Mouse (Mus musculus) stomach, embryonic 15.5 days (tissue): Measurements from ENCODE around the gene C130074G19Rik. TPM values are rescaled to one million over a fixed set of nuclear protein-coding genes. Genes with fewer than 3 reads are reported as not detected.

Experiments used
- ATAC-seq: fragments of 200-750 bp; cut with Nextera tagmentation; 2 replicates; pipeline ENCODE4 v1.8.0; 2017; ENCODE audit warnings: low read depth, moderate number of reproducible peaks, moderate TSS enrichment; ENCODE audit not compliant: insufficient read depth, low FRiP score
- H3K27ac ChIP-seq: fragments of 300-500 bp; sonication (generic); 2 replicates; pipeline ENCODE4 v1.5.1; 2015; ENCODE audit warnings: mild to moderate bottlenecking, inconsistent platforms
- H3K27me3 ChIP-seq: fragments of 300-500 bp; sonication (generic); replicated peaks from 2 replicates; pipeline ENCODE4 v1.6.1; 2015; ENCODE audit warnings: inconsistent platforms
- H3K36me3 ChIP-seq: fragments of 300-500 bp; sonication (generic); 2 replicates; pipeline ENCODE4 v1.6.1; 2015; ENCODE audit warnings: inconsistent platforms
- H3K4me1 ChIP-seq: fragments of 300-500 bp; sonication (generic); 2 replicates; pipeline ENCODE4 v1.6.1; 2015; ENCODE audit warnings: inconsistent platforms
- H3K4me2 ChIP-seq: fragments of 300-500 bp; sonication (generic); 2 replicates; pipeline ENCODE4 v1.6.1; 2015; ENCODE audit warnings: mild to moderate bottlenecking, inconsistent platforms
- H3K4me3 ChIP-seq: fragments of 300-500 bp; sonication (generic); replicated peaks from 2 replicates; pipeline ENCODE4 v1.5.1; 2015; ENCODE audit warnings: inconsistent platforms
- H3K9ac ChIP-seq: fragments of 300-500 bp; sonication (generic); 2 replicates; pipeline ENCODE4 v1.6.1; 2015; ENCODE audit warnings: inconsistent platforms
- H3K9me3 ChIP-seq: fragments of 300-500 bp; sonication (generic); 2 replicates; pipeline ENCODE4 v1.6.1; 2016; ENCODE audit warnings: inconsistent platforms
- WGBS: fragments of 180-500 bp; shearing (Covaris S2); methylation state at CpG from one replicate; pipeline ENCODE4 v1.1.7; 2015; 5-methylcytosine and 5-hydroxymethylcytosine counted together
- polyA plus RNA-seq: library from polyadenylated mRNA; unstranded; fragments of >200 nt; fragmentation: Nextera tagmentation; extraction: Ambion mirVana; gene quantifications from 2 replicates; pipeline ENCODE4 v1.2.1, GENCODE M21; 2015

C130074G19Rik gene
- polyA plus RNA-seq, 1 experiment from 2014 or later, result 2.5 TPM

DNA sequence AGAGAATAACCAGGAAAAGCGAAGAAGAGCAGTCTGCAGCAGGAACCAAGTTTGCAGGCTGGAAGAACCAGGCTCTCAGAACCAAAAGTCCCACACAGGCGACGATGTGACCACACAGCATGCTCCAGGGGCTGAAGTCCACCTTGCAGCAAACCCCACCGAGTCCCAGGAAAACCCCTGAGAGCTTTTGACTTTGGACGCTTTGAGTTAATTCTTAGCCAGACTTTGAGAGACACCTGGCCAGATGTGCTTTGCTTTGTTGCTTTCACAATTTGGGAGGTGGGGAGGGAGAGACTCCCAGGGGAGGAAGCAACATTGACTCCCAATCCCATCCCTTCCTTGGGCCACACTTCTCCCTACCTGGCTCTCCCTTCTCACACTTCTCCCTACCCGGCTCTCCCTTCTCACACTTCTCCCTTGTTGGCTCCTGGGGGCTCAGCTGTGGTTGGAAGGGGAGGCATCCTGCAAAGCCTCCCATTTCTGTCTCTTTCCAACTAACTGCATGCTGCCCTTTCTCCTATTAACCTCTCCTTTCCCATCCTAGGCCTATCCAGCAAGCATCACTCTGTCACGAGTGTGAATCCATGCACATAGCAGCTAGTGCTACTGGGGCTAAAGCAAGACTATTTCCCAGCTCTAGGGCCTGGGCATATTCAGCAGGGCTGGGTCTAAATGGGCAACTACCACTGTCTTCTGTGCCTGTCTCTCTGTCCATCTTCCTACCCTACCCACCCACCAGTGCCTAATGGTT lies 10.8 kb downstream of the C130074G19Rik start:
- H3K36me3 ChIP-seq, result no peaks in the 10 kb centered on the region
- WGBS, result 70% methylated on average over 7 of the region's 7 CpGs
- H3K9me3 ChIP-seq, result no peaks in the 10 kb centered on the region
- H3K27me3 ChIP-seq, result no peaks in the 10 kb centered on the region
- peaks cover 19% of the 10 kb centered on the region for H3K4me1 ChIP-seq
- peak; percentile 17; the same call in 1 of the 2 replicates for ATAC-seq
- H3K9ac ChIP-seq, result no peak overlapping the region
- peak overlapping the region; percentile 44; the same call in 1 of the 2 replicates for H3K27ac ChIP-seq
- no peak overlapping the region for H3K4me2 ChIP-seq
- no peak overlapping the region for H3K4me3 ChIP-seq

DNA sequence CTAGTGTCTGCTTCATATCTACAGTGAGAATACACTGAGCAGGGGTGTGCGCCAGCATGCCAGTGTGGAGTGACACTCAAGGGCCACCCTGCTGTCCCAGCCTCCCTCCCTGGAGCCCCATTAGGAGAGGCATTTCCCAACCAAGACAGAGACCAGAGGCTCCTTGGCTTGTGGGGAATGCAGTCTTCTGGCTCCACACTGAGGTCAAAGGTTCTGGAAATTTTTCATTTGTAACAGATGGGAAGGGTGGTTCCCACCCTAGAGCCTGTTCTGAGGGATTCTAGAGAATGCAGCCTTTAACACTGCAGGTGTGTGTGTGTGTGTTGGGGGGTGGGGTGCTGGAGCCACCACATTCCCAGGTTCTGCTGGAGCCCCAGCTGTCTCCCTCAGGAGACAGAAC lies 11.5 kb downstream of the C130074G19Rik start:
- 66% methylated on average over 1 of the region's 1 CpGs for WGBS
- peak overlapping the region; percentile 44; the same call in 1 of the 2 replicates for H3K27ac ChIP-seq
- peak; percentile 70 for ATAC-seq

DNA sequence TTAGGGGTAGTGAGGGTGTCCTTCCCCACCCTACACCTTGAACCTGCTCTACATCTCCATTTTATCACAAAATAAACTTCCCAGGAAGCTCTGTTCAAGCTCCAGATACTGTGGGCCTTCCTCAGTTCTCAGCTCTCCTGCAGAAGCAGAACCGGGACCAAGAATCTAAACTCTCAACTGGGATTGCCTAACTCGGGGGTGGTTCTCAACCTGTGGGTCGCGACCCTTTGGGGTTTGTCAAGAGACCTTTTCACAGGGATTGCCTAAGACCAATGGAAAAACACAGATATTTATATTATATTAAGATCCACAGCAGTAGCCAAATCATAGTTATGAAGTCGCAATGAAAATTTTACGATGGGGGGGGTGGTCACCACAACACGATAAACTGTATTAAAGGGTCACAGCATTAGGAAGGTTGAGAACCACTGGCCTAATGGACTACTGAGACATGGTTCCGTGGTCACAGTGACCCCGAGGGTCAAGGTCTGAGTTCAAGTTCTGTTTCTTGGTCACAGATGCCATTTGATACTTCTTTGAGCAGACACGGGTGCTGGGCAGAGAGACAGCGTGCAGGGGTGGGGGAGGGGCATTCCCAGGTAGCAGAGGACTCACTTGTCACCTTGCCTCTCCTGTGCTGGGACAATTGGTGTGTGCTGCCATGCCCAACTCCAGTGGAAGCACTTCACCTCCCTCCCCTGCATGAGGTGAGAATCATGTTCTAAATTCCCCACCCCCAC lies 12.2 kb downstream of the C130074G19Rik start:
- Histone ChIP-seq H3K4me2 (no peak overlapping the region), H3K9ac (no peak overlapping the region), H3K4me1 (peaks cover 19% of the 10 kb centered on the region), H3K9me3 (no peaks in the 10 kb centered on the region), H3K36me3 (no peaks in the 10 kb centered on the region), H3K27me3 (no peaks in the 10 kb centered on the region), H3K27ac (no peak overlapping the region), H3K4me3 (no peak overlapping the region)
- WGBS, result 73% methylated on average over 11 of the region's 11 CpGs
- ATAC-seq, result no peak

More for the DNA sequence above, 11.5 kb downstream of the C130074G19Rik start:
- Histone ChIP-seq H3K4me2 (no peak overlapping the region), H3K9me3 (no peaks in the 10 kb centered on the region), H3K4me1 (peaks cover 19% of the 10 kb centered on the region), H3K9ac (no peak overlapping the region), H3K36me3 (no peaks in the 10 kb centered on the region), H3K27me3 (no peaks in the 10 kb centered on the region), H3K4me3 (no peak overlapping the region)

DNA sequence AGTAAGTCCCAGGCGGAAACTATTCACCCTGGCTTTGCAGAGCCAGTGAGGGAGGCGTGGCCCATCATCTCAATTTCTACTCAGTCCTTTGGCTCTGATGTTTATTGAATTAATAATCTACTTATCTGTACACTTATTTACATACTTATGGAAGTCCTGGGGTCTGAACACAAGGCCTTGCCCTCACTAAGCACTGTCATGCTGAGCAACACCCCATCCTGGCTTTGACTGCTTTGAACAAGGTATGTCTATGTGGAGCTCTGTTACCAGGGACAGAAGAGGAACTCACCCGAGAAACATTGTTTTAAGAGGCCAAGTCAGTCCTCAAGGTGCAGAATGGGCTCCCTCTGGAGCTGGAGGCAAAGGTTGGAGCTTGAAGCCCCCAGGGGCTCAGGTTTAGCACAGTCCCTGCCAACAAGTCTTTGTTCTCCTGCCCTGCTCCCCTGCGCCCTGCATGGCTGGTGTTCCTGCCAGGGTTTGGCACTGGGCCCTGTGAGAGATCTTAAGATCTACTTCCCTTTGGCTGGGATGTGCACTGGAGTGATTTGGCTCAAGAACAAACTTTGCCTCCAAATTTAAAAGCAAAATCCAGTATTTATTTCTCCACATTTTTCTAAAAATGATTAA lies 13.0 kb downstream of the C130074G19Rik start:
- no peak for ATAC-seq
- no peaks in the 10 kb centered on the region for H3K9me3 ChIP-seq
- WGBS, result 69% methylated on average over 4 of the region's 4 CpGs
- H3K4me1 ChIP-seq, result peaks cover 19% of the 10 kb centered on the region
- 0 out of 2 replicates have a peak overlapping the region, but pooled peaks have one; percentile 5 for H3K27ac ChIP-seq
- no peak overlapping the region for H3K4me2 ChIP-seq
- H3K9ac ChIP-seq, result no peak overlapping the region
- H3K27me3 ChIP-seq, result no peaks in the 10 kb centered on the region
- no peak overlapping the region for H3K4me3 ChIP-seq
- H3K36me3 ChIP-seq, result no peaks in the 10 kb centered on the region

DNA sequence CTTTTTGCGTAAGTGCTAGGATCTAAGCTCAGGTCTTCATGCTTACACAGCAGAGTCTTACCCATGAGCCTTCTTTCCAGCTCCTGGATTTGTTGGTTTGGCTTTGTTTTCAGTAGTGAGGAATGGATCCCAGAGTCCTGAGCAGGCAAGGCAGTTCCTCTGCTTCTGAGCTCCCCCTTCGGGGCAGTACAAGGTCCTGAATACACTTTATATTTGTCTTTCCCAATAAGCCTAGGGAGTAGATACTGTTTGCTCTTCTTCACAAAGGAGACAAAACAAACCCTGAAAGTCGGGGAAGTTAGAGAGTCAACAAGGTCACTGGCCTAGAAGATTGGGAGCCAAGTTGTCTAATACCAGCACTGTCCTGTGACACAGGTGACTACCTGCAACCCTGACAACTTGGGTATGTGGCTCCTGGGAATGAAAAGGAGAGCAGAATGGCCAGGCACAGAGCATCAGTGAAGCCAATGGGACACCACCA lies 15.3 kb downstream of the C130074G19Rik start:
- no peak overlapping the region for H3K4me3 ChIP-seq
- no peak overlapping the region for H3K4me2 ChIP-seq

DNA sequence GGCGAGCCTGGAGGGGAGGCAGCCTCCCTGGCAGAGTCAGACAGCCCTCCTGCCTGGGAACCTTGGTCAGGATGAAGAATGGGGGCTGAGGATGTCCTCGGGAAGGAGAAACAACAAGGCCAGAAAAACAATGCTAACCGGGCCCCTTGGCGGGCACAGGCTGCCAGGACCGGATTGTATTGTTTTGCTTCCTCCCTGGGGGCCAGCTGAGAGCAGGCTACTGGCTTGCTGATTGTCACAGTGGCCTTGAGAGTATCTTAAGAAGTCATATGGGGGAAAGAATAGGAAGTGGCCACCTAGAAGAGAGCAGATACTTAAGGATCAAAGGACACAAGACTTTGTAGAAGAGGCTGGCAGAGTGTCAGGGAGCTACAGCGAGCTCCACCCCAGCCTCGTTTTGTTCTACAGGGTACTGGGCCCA lies 18.6 kb downstream of the C130074G19Rik start:
- ATAC-seq, result no peak
- Histone ChIP-seq H3K27me3 (no peaks in the 10 kb centered on the region), H3K4me3 (no peak overlapping the region), H3K9ac (no peak overlapping the region), H3K27ac (peak overlapping the region; percentile 26; the same call in 1 of the 2 replicates), H3K4me2 (no peak overlapping the region), H3K9me3 (no peaks in the 10 kb centered on the region), H3K4me1 (no peaks in the 10 kb centered on the region), H3K36me3 (no peaks in the 10 kb centered on the region)
- 46% methylated on average over 7 of the region's 7 CpGs for WGBS

More for the DNA sequence above, 15.3 kb downstream of the C130074G19Rik start:
- H3K4me1 ChIP-seq, result peaks cover 19% of the 10 kb centered on the region
- no peak for ATAC-seq
- H3K9me3 ChIP-seq, result no peaks in the 10 kb centered on the region
- no peak overlapping the region for H3K27ac ChIP-seq
- no peaks in the 10 kb centered on the region for H3K27me3 ChIP-seq
- H3K9ac ChIP-seq, result no peak overlapping the region
- H3K36me3 ChIP-seq, result no peaks in the 10 kb centered on the region
- 66% methylated on average over 3 of the region's 3 CpGs for WGBS

DNA sequence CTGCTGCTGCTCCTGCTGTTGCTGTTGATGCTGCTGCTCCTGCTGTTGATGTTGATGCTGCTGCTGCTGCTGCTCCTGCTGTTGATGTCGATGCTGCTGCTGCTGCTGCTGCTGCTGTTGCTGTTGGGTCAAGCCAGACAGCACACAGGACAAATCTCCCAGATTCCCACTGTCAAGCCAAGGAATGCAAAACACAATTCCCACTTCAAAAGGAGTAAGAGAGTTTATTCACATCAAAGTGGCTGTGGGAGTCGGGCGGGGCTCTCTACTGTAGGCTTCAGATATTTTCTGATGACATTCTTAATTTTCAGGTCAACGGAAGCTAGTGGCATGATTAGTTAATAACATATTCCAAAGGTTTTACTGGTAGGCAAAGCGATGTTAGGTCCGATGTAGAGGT lies 20.4 kb downstream of the C130074G19Rik start:
- Histone ChIP-seq H3K9ac (no peak overlapping the region), H3K36me3 (no peaks in the 10 kb centered on the region), H3K4me2 (no peak overlapping the region), H3K4me3 (no peak overlapping the region), H3K4me1 (no peaks in the 10 kb centered on the region), H3K9me3 (no peaks in the 10 kb centered on the region), H3K27me3 (no peaks in the 10 kb centered on the region), H3K27ac (no peak overlapping the region)
- no peak for ATAC-seq
- 85% methylated on average over 6 of the region's 6 CpGs for WGBS

DNA sequence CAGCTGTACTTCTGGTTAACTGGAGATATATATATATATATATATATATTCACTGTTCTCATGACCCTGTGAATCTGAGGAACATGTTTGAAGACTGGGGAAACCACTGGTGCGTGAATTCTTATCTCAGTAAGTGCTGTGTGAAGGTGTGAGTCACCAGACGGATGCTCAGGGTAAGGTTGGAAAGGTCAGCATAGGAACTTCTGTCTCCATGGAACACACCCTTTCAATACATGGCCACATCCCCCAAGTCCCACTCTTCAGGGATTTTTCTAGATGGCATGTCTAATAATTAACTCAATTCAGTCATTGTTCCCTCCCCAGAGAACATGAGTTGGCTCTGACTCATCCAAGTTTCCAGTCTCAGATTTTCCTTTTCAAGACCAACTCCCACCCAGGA lies 21.5 kb downstream of the C130074G19Rik start:
- 51% methylated on average over 2 of the region's 2 CpGs for WGBS
- Histone ChIP-seq H3K4me1 (no peaks in the 10 kb centered on the region), H3K27me3 (no peaks in the 10 kb centered on the region), H3K4me2 (no peak overlapping the region), H3K9ac (no peak overlapping the region), H3K27ac (no peak overlapping the region), H3K9me3 (no peaks in the 10 kb centered on the region), H3K4me3 (no peak overlapping the region), H3K36me3 (no peaks in the 10 kb centered on the region)
- ATAC-seq, result peak; percentile 72

DNA sequence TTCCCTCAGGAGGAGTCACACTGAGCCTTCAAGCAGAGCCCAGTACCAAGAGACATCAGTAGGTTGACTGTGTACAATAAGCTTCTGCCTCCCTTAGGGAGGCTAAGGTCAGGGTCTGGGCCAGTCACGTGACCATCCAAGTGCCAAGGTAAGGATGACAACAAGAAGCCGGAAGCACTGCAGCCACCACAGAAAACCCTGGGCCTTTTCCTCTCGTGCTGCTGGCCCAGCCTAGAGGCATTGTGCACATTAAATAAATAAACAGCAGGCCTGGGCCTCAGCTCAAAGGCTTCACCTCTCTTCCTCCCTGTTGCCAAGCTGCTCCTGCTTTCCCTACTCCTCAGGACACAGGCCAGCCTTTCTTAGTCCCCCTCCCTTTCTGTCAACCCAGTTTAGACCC lies 22.7 kb downstream of the C130074G19Rik start:
- Histone ChIP-seq H3K9ac (no peak overlapping the region), H3K4me1 (no peaks in the 10 kb centered on the region), H3K4me2 (no peak overlapping the region), H3K27ac (peak overlapping the region; percentile 13; the same call in 1 of the 2 replicates), H3K9me3 (no peaks in the 10 kb centered on the region), H3K4me3 (no peak overlapping the region), H3K27me3 (no peaks in the 10 kb centered on the region), H3K36me3 (no peaks in the 10 kb centered on the region)
- no peak for ATAC-seq
- WGBS, result 39% methylated on average over 3 of the region's 3 CpGs

DNA sequence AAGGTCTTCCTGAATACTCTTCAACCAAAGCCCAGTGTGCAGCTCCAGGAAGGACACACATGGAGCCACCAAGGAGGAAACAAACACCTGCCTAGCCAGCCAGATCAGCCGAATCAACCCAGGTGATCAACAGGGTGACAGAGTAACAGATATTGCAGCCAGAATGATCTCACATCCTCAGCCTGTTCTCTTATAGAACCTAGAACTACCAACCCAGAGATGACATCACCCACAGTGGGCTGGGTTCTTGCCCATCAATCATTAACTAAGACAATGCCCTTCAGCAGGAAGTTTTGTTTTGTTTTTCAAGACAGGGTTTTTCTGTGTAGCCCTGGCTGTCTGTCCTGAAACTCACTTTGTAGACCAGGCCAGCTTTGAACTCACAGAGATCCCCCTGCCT lies 24.8 kb downstream of the C130074G19Rik start:
- H3K27ac ChIP-seq, result no peak overlapping the region
- no peak overlapping the region for H3K9ac ChIP-seq
- no peak overlapping the region for H3K4me2 ChIP-seq
- H3K36me3 ChIP-seq, result no peaks in the 10 kb centered on the region
- no peak overlapping the region for H3K4me3 ChIP-seq
- no peak for ATAC-seq
- H3K27me3 ChIP-seq, result no peaks in the 10 kb centered on the region
- H3K4me1 ChIP-seq, result no peaks in the 10 kb centered on the region
- WGBS, result 79% methylated on average over 1 of the region's 1 CpGs
- H3K9me3 ChIP-seq, result no peaks in the 10 kb centered on the region

DNA sequence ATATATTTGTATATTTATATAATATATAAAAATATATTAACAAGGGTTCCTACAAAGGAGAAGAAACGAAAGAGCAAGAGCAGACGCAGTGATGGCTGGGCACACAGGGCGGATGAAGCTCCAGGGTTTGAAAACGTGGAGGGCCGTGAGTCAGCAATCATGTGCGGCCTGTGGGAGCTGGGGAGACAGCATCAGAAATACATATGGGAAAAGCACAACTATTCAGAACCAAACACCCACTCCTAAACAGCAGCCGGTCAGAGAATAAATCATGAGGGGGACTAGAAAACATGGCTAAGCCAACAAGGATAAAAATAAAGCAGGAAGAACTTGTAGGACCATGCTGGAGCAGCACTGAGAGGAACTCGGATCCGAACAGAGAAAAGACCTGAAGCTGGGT lies 25.8 kb downstream of the C130074G19Rik start:
- H3K27ac ChIP-seq, result no peak overlapping the region
- H3K27me3 ChIP-seq, result no peaks in the 10 kb centered on the region
- H3K4me2 ChIP-seq, result no peak overlapping the region
- 84% methylated on average over 9 of the region's 9 CpGs for WGBS
- H3K4me3 ChIP-seq, result no peak overlapping the region
- peaks cover under 1% of the 10 kb centered on the region; the same call in 1 of the 2 replicates for H3K4me1 ChIP-seq
- ATAC-seq, result no peak
- no peaks in the 10 kb centered on the region for H3K36me3 ChIP-seq
- H3K9me3 ChIP-seq, result no peaks in the 10 kb centered on the region
- H3K9ac ChIP-seq, result no peak overlapping the region
